Mouse (Mus musculus) mature B cell (primary cell): Measurements from ENCODE around the gene Ddx46.
"Not testable (repeated sequence)": the region's sequence is repeated elsewhere in the genome, so short reads cannot be mapped to it uniquely, and the experiment has no call there.

ENCODE experiments used
- in situ Hi-C: fragments of 300-500 bp; cut with MboI; formaldehyde crosslinking; loops from 2 replicates; pipeline ENCODE4 v1.14.3; 2019

Ddx46 gene

DNA sequence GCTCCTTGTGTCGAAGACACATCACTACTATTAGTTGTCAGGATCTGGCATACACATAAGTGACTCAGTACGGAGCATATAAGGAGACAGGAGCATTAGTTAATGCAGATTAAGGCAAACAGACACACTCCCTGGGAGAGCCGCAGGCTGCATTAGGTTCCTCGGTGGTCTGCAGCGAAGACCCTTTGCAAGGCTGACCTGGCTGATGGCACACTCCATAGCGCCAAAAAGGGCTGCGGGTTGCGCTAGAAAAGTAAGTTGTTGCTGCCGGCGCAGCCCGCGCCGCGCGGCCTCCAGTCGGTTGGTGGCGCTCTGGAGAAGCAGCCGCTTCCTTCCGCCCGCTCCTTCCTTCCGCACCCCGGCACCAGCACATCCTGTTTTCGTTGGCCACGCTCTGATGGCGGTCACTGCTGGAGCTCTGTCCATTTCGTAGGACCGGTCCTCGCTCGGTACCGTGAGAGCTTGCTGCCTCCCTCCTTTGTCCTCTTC lies at the start of gene Ddx46:
Ddx46 (plus strand) TSS at position 389 of the 489 bp plus-strand sequence.
- in situ Hi-C loops = no loop called here

DNA sequence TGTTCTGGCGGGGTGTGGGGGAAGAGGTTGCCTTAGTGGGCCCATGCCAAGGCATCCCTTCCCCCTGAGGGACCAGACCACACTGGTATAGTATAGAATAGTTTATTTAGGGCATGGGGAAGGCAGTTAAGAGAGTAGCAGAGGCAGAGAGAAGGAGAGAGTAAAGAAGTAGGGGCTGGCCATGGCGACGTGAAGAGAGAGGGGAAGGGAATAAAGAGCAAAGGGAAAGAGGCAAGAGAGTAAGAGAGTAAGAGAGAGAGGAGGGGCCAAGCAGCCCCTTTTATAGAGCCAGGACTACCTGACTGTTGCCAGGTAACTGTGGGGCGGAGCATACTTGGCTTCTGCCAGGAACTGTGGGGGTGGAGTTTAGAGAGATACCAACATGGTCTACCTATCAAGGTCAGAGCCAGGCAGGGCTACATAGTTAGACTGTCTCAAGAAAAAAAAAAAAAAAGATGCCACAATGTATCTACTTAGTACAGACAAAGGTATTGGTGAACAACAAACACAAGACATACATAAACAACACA lies 42.8 kb upstream of the Ddx46 start:
- in situ Hi-C loops = no loop called here

DNA sequence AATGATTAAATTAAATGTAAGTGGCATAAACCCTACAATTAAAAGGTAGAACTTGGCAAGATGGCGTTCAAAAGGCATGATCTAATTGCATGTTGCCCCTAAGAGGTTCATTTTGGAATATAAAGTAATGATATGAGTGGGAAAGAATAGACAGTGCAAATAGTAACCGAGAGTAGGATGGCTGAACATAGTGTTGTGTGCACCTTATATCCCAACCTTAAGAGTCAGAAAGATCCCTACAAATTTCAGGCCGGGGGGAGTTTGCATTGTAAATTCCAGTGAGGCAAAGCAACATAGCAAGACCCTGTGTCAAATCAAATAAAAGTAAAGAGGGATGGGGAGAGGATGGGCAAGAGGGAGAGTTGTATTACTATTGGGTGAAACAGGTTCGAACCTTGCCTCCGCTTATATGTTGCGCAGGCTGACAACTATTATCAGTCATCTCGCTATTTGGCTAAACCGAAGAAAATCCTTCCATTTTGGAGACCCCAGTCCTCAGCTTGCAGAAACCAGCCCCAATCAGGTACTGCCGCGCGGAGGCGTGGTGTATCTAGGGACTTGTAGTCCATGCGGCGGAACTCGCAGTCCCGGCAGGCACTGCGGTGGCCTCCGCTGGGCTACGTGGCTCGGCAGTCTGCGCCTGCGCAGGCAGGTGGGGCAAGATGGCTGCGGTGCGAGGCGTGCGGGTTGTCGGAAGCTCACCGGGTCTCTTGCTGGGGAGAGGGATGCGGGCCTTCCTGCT lies 42.1 kb upstream of the Ddx46 start:
- in situ Hi-C loops = no loop called here

- in situ Hi-C loops = no loop called here
These were observed 41.5 kb upstream of the Ddx46 start for GRCm38 (mm10) chr13:55593254-55593747.

DNA sequence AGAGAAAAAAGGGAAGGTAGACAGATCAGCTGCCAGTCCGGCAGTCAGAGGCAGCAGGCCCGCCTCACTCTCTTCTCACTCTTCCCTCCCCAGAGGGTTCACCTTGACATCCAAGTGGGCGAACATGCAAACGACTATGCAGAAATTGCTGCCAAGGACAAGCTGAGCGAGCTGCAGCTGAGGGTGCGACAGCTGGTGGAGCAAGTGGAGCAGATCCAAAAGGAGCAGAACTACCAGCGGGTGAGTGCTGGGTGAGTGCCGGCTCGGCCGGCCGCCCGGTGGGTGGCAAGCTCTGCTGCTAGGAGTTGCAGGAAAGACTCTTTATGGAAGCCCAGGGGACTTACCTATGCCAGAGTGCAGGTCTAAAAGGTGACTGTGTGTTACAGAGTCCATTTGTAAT lies 39.5 kb upstream of the Ddx46 start:
- in situ Hi-C loops = no loop called here

GRCm38 (mm10) chr13:55596802-55597201 lies 38.0 kb upstream of the Ddx46 start:
- in situ Hi-C loops = no loop called here

DNA sequence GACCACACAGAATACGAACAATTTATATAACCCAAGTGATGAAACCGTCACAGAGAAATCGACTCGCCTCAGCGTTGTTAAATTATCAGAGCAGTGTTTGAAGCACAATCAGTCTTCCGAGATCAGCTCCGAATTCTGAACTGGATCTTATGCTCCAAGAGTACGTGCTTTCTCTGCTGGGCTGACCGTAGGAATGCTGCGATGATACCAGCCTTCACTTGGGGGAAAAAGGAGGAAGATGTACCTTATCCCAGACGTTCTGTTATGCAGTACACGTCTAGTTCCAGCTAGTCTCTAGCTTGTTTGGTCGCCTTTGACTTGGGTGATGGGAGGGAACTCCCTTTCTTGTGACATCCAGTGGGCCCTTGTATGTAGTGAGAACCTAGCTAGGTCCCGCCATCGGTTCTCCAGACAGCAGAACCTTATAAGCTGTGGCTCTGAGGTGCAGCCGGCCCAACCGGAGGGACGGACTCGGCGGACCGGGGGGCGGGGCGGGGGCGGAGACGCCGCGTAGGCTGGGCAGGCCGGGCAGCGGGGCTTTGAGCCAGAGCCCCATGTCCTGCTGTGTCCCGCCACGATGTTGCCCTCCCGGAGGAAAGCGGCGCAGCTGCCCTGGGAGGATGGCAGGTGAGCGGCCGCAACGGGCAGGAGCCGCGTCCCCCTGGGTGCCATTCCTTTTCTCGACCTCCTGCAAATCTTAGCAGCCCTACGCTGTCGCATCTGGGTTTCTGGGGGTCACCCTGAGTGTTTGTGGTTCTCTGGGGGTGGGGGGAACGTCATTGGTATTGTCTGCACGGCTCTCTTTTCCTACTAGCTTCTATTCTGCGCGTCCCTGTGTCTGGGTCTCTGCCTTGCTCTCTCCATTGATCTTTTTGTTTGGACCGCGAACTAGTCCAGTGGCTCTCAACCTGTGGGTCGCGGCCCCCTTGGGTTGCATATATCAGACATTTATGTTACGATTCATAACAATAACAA lies 35.0 kb upstream of the Ddx46 start, which contains the start of gene B4galt7:
B4galt7 (plus strand) TSS at position 331 of the 975 bp plus-strand sequence.
- in situ Hi-C loops = no loop called here

GRCm38 (mm10) chr13:55600657-55601056 lies 34.2 kb upstream of the Ddx46 start:
- in situ Hi-C loops = no loop called here

- in situ Hi-C loops = no loop called here
These were observed 33.2 kb upstream of the Ddx46 start for GRCm38 (mm10) chr13:55601611-55602010.

DNA sequence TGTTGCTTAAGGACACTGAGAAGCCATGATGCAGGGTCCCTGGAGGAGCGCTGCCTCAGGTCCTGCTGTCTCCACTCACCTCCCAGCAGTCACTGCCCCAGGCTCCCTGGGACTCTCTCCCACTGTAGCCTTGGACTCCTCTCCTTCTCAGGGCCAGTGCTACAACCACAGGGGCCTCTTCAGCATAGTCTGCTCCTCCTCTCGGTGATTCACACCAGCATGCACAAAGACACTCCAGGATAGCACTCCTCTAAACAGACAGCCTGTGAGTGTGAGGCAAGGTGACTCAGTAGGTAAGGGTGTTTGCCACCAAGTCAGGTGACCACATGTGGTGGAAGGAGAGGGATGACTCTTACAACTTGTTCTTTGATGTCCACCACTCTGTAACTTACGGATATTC lies 30.2 kb upstream of the Ddx46 start:
- in situ Hi-C loops = no loop called here

- in situ Hi-C loops = no loop called here
These were observed 27.8 kb upstream of the Ddx46 start for GRCm38 (mm10) chr13:55606899-55607623.

GRCm38 (mm10) chr13:55607624-55608006 lies 27.2 kb upstream of the Ddx46 start:
- in situ Hi-C loops = no loop called here

DNA sequence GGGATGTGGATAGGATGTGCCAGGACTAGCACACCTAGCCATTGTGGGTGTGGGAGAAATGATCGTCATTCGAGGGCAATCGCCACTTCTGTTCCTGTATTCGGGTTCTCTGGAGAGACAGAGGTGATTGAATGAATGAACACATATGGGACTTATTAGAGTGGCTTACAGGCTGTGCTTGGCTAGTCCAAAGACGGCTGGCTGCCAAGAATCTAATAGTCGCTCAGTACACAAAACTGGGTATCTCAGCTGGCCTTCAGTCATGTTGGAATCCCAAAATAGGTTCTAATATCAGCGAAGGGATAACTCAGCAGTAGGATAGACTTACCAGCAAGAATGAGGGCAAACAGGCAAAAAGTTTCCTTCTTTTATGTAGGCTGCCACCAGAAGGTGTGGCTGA lies 22.8 kb upstream of the Ddx46 start:
- in situ Hi-C loops = no loop called here

DNA sequence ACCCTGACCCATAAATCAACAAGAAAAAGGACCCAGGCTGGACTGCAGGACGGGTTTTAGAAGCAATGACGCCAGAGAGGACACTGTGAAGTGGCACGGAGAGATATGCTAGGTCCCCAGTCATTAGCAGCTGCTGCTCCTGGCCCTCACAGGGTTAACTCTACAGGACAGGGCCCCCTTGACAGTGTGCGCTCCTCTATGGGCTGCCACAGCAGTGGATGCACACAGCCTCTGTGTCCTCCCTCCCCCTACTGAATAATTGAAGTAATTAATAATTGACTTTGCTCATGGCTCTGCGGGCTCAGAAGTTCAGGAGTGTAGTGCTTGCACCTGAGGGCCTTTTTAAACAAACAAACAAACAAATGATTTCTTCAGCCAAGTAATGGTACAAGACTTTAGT lies 21.4 kb upstream of the Ddx46 start:
- in situ Hi-C loops = no loop called here

DNA sequence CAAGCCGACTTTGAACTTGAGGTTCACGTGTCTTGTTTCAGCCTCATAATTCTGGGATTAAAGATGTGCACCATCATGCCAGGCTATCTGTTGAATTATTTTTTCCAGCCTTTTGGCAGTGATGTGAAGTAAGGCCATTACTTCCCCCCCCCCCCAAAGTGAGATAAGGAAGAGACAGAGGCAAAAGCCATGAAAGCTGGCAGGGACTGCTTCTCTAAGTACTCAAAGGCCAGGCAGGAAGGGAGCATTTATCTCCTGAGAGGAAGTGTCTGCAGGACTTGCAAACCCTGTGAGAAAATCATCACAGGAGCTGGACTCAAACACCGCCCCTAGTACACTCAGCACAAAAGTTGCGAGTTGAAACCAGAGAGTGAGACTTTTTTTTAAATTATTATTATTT lies 15.5 kb upstream of the Ddx46 start:
- in situ Hi-C loops = no loop called here

- in situ Hi-C loops = no loop called here
These were observed 14.6 kb upstream of the Ddx46 start for GRCm38 (mm10) chr13:55620275-55620674.

DNA sequence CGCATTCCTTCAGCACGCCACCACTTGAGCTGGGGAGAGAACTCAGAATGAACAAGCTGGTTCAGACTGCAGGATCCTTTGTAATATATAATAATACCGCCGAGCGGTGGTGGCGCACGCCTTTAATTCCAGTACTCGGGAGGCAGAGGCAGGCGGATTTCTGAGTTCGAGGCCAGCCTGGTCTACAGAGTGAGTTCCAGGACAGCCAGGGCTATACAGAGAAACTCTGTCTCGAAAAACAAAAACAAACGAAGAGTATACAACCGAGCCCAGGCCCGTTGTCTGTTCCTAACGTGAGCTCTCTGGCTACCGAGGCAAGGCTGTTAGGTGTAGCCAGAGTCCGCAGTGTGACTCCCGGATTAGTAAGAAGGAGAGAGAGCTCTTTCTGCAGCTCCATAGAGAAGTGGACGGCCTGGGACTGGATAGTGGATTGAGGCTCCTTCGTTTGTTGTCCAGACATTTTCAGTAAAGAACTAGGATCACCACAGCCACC lies 12.6 kb upstream of the Ddx46 start:
- in situ Hi-C loops = not testable (repeated sequence)

DNA sequence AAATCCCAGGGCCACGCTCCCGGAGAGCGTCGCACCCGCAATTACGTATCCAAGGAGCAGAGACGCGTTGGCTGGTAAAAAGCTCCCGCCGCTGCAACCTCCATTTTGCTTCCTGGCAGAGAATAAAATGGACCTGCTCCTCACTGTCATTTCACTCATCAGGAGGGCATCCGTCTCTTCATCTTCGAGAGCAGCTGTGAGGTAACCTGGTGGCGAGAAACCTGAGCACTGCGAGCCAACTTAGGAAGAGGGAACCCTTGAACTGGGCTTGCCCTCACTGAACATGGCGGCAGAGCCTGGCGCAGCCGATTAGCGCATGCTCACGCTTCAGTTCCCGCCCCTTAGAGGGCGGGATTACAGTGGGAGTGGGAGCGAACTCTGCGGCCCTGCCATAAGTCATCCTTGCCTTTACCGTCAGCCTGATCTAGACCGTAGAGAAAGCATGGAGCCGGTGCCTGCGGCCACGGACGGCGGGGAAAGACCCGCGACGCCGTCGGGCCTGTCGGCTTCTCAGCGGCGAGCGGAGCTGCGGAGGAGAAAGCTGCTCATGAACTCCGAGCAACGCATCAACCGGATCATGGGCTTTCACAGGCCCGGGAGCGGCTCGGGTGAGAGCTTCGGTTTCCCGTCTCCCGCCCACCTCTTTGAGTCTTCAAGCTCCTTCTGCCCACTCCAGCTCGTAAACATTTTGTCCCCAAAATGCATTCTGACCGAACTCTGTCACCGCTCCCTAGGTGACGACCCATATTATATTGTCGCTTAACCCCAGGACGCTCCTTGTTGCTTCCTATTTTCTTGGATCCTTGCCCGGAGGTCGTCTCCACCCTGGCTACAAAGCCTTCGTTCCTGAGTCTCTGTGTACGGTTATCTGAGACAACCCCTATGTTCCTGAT lies 11.9 kb upstream of the Ddx46 start, which contains the start of gene Caml:
Caml (plus strand) TSS at position 357 of the 893 bp plus-strand sequence.
- in situ Hi-C loops = no loop called here

- in situ Hi-C loops = no loop called here
These were observed 332 bp downstream of the Ddx46 start for GRCm38 (mm10) chr13:55635146-55635571.
